Mouse (Mus musculus): ENCODE measurements at regions not wholly inside any gene's neighbourhood (a gene's known extent, or its start where the extent isn't known, plus 50 kb on each side); places are given as distances from the start of the nearest gene placed in this dataset.

DNA sequence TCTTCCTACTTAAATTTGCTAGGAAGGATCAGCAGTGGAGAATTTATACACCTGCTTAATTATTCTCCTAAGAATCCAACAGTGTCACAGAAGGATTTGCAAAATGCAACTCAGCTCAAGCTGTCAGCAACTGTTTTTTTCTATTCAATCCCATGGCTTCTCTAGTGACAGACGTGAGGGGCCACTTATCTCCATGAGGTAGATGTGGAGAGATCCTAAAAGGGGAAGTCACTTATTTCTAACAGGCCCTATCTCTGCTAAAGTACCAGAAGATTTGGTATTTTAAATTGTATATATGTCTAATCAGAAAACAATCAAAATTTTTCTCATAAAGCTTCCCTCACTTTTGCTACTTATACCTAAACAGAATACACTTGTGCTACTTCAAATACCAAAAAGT is 479.6 kb upstream of the Gpc5 start:
- Histone ChIP-seq H3K27me3 (replicated peaks; ENCODE audit: control insufficient read depth, insufficient read depth, low read length) (no peaks in the 10 kb centered on the region), H3K9me3 (ENCODE audit: control insufficient read depth, low read length) (no peaks in the 10 kb centered on the region), H3K36me3 (ENCODE audit: control insufficient read depth, insufficient read depth, low read length) (no peaks in the 10 kb centered on the region), H3K4me2 (ENCODE audit: low read length) (no peak overlapping the region), H3K27ac (ENCODE audit: low read depth, low read length) (no peak overlapping the region), H3K9ac (ENCODE audit: low read depth, low read length) (no peak overlapping the region), H3K4me3 (ENCODE audit: low read length) (no peak overlapping the region), H3K4me1 (ENCODE audit: control insufficient read depth, insufficient read depth, low read depth, low read length) (no peaks in the 10 kb centered on the region)
- no peak for ATAC-seq
- WGBS, result 67% methylated on average over 1 of the region's 1 CpGs

DNA sequence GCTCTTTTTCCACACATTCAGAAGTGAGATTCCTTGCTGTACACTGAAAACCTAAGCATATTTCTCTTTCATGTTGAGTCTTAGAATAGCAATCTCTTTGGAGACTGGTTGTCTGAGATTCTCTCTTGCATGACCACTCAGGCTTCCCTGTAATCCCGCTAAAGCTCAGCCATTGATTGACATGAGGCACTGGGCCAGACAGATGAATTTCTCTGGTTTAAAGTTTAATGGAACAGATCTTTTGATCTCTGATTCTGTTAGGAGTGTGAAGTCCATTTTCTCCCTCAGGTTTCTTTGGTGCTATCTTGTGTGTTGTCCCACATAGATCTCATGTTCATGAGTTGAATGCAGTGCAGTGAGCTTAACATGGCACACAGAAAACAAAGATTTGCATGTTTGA is 435.4 kb upstream of the Gpc5 start:
- no peak overlapping the region for H3K4me3 ChIP-seq (ENCODE audit: low read length)
- no peak for ATAC-seq
- no peaks in the 10 kb centered on the region for H3K27me3 ChIP-seq (replicated peaks; ENCODE audit: control insufficient read depth, insufficient read depth, low read length)
- H3K4me1 ChIP-seq (ENCODE audit: control insufficient read depth, insufficient read depth, low read depth, low read length), result no peaks in the 10 kb centered on the region
- no peaks in the 10 kb centered on the region for H3K36me3 ChIP-seq (ENCODE audit: control insufficient read depth, insufficient read depth, low read length)
- H3K9me3 ChIP-seq (ENCODE audit: control insufficient read depth, low read length), result no peaks in the 10 kb centered on the region
- no peak overlapping the region for H3K27ac ChIP-seq (ENCODE audit: low read depth, low read length)
- 73% methylated on average over 1 of the region's 1 CpGs for WGBS
- no peak overlapping the region for H3K4me2 ChIP-seq (ENCODE audit: low read length)
- H3K9ac ChIP-seq (ENCODE audit: low read depth, low read length), result no peak overlapping the region

DNA sequence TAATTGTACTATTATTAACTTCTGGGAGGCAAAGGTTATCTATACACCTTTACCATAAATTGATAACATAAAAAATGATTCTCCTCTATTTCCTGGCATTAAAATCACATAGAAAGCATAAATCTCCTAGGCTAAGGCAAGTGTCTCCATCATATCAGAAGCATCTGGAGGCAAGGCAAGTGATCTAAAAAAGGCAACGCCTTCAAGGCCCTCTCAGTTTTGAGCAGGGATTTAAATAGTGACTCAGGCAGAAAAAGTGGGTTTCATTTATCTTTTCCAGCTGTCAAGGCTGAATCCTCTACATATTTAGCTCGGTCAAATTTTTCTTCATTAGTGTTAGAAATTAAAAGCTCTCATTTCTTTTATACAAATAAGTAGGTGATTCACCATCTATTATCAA is 430.0 kb upstream of the Gpc5 start:
- ATAC-seq, result no peak
- no peaks in the 10 kb centered on the region for H3K36me3 ChIP-seq (ENCODE audit: control insufficient read depth, insufficient read depth, low read length)
- WGBS, result 75% methylated on average over 2 of the region's 2 CpGs

DNA sequence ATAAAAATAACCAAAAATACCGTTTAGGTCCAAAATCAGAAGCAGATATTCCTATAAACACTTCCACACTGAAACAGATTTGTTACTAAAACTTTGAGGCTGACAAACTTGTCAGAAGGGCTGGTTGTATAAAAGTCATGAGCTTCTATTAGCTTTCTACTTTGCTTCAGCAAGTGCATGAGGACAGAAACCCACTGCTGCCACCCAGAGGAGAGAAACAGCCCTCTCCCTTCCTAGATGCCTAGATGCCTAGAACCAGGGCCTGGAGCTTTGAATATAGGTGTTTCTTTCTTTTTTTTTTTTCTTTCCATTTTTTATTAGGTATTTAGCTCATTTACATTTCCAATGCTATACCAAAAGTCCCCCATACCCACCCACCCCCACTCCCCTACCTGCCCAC is 406.9 kb upstream of the Gpc5 start:
- Histone ChIP-seq H3K4me3 (ENCODE audit: low read length) (no peak overlapping the region), H3K27me3 (replicated peaks; ENCODE audit: control insufficient read depth, insufficient read depth, low read length) (no peaks in the 10 kb centered on the region), H3K9ac (ENCODE audit: low read depth, low read length) (no peak overlapping the region), H3K9me3 (ENCODE audit: control insufficient read depth, low read length) (no peaks in the 10 kb centered on the region), H3K4me1 (ENCODE audit: control insufficient read depth, insufficient read depth, low read depth, low read length) (no peaks in the 10 kb centered on the region), H3K4me2 (ENCODE audit: low read length) (no peak overlapping the region), H3K27ac (ENCODE audit: low read depth, low read length) (no peak overlapping the region), H3K36me3 (ENCODE audit: control insufficient read depth, insufficient read depth, low read length) (no peaks in the 10 kb centered on the region)
- 76% methylated on average over 1 of the region's 1 CpGs for WGBS
- ATAC-seq, result no peak

More for the DNA sequence above, 430.0 kb upstream of the Gpc5 start:
- H3K9ac ChIP-seq (ENCODE audit: low read depth, low read length), result no peak overlapping the region
- H3K27me3 ChIP-seq (replicated peaks; ENCODE audit: control insufficient read depth, insufficient read depth, low read length), result no peaks in the 10 kb centered on the region
- H3K4me2 ChIP-seq (ENCODE audit: low read length), result no peak overlapping the region
- H3K4me3 ChIP-seq (ENCODE audit: low read length), result no peak overlapping the region
- no peak overlapping the region for H3K27ac ChIP-seq (ENCODE audit: low read depth, low read length)
- no peaks in the 10 kb centered on the region for H3K4me1 ChIP-seq (ENCODE audit: control insufficient read depth, insufficient read depth, low read depth, low read length)
- no peaks in the 10 kb centered on the region for H3K9me3 ChIP-seq (ENCODE audit: control insufficient read depth, low read length)

DNA sequence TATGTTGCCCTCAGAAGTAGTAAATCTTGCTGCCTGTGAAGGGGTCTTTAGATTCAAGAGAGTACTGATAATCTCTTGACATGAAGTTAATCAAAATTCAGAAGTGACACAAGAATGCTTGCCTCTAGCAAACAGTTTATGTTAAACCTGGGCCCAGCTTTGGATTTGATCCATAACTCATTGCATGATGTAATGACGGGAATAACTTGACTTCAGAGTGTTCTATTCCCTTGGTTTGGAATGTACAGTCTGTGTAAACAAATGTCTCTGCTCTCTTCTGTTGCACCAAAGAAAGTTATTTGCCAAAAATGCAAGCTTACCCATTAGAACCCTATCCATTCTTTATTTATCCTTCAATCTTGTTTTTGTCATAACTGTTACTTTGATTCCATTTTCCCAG is 397.1 kb upstream of the Gpc5 start:
- Histone ChIP-seq H3K36me3 (ENCODE audit: control insufficient read depth, insufficient read depth, low read length) (no peaks in the 10 kb centered on the region), H3K4me2 (ENCODE audit: low read length) (no peak overlapping the region), H3K9ac (ENCODE audit: low read depth, low read length) (no peak overlapping the region), H3K27ac (ENCODE audit: low read depth, low read length) (no peak overlapping the region), H3K4me1 (ENCODE audit: control insufficient read depth, insufficient read depth, low read depth, low read length) (no peaks in the 10 kb centered on the region), H3K4me3 (ENCODE audit: low read length) (no peak overlapping the region), H3K27me3 (replicated peaks; ENCODE audit: control insufficient read depth, insufficient read depth, low read length) (no peaks in the 10 kb centered on the region), H3K9me3 (ENCODE audit: control insufficient read depth, low read length) (no peaks in the 10 kb centered on the region)
- 79% methylated on average over 1 of the region's 1 CpGs for WGBS
- ATAC-seq, result no peak

DNA sequence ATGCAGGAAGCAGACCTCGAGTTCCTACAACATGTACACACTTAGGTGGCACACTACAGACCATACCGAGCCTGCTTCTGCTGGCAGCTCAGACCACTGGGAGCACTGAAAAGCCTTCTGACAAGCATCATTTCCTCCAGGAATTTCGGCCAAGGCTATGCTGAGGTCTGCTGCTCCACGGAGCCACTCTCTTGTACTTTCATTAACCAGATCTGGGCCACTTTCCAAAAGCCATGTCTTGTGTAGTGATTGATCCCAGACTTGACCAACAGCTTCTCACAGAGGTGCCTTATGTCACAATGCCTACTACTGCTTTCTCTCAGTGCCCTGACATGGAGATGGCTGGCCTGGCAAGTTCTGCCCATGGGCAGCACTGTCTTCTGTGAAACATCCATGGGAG is 394.5 kb upstream of the Gpc5 start:
- H3K4me2 ChIP-seq (ENCODE audit: low read length), result no peak overlapping the region
- H3K9me3 ChIP-seq (ENCODE audit: control insufficient read depth, low read length), result no peaks in the 10 kb centered on the region
- H3K4me3 ChIP-seq (ENCODE audit: low read length), result no peak overlapping the region
- no peak overlapping the region for H3K9ac ChIP-seq (ENCODE audit: low read depth, low read length)
- no peak for ATAC-seq
- H3K4me1 ChIP-seq (ENCODE audit: control insufficient read depth, insufficient read depth, low read depth, low read length), result no peaks in the 10 kb centered on the region
- no peak overlapping the region for H3K27ac ChIP-seq (ENCODE audit: low read depth, low read length)
- H3K27me3 ChIP-seq (replicated peaks; ENCODE audit: control insufficient read depth, insufficient read depth, low read length), result no peaks in the 10 kb centered on the region
- WGBS, result 77% methylated on average over 4 of the region's 4 CpGs
- H3K36me3 ChIP-seq (ENCODE audit: control insufficient read depth, insufficient read depth, low read length), result no peaks in the 10 kb centered on the region

DNA sequence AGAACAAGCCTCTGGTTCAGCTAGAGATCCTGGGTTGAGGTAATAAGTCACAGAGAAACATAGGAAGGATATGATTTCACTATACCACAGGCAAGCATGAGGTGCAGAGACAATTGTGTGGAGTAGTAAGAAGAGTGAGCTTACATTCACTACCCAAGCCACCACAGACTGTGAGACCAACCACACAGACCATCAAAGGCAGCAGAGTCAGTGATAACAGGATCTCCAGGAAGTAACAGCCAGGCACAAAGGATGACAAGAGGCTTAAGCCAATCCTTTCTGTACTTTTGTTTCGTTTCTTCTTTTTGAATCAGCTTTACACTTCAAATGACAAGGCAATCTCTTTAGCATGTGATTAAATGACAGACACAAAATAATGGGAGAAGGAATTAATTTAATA is 368.9 kb upstream of the Gpc5 start:
- no peak overlapping the region for H3K4me2 ChIP-seq (ENCODE audit: low read length)
- H3K9me3 ChIP-seq (ENCODE audit: control insufficient read depth, low read length), result no peaks in the 10 kb centered on the region
- H3K4me3 ChIP-seq (ENCODE audit: low read length), result no peak overlapping the region
- 41% methylated on average over 1 of the region's 1 CpGs for WGBS
- no peaks in the 10 kb centered on the region for H3K27me3 ChIP-seq (replicated peaks; ENCODE audit: control insufficient read depth, insufficient read depth, low read length)
- no peaks in the 10 kb centered on the region for H3K36me3 ChIP-seq (ENCODE audit: control insufficient read depth, insufficient read depth, low read length)
- H3K9ac ChIP-seq (ENCODE audit: low read depth, low read length), result no peak overlapping the region
- no peak overlapping the region for H3K27ac ChIP-seq (ENCODE audit: low read depth, low read length)
- ATAC-seq, result no peak
- H3K4me1 ChIP-seq (ENCODE audit: control insufficient read depth, insufficient read depth, low read depth, low read length), result no peaks in the 10 kb centered on the region

DNA sequence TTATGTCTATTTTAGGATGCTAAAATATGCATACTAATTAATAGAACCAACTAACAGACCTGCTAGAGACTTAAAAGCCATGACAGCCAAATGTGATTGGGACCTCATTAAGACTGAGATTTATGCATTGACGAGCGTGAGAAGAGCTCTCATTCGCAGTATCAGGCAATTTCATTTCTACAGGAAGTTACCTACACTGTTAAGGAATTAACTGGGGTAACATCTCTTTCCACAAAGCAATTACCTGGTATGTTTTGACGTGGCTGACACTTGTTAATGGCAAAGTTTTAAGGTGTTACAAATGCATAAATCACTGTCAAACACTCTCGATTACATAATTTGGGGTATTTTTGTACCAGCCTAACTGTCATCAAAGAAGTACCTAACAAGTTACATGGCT is 324.7 kb upstream of the Gpc5 start:
- Histone ChIP-seq H3K4me3 (ENCODE audit: low read length) (no peak overlapping the region), H3K27me3 (replicated peaks; ENCODE audit: control insufficient read depth, insufficient read depth, low read length) (no peaks in the 10 kb centered on the region), H3K36me3 (ENCODE audit: control insufficient read depth, insufficient read depth, low read length) (no peaks in the 10 kb centered on the region), H3K4me1 (ENCODE audit: control insufficient read depth, insufficient read depth, low read depth, low read length) (no peaks in the 10 kb centered on the region), H3K27ac (ENCODE audit: low read depth, low read length) (no peak overlapping the region), H3K9me3 (ENCODE audit: control insufficient read depth, low read length) (no peaks in the 10 kb centered on the region), H3K4me2 (ENCODE audit: low read length) (no peak overlapping the region; the same call in 1 of the 2 replicates), H3K9ac (ENCODE audit: low read depth, low read length) (no peak overlapping the region)
- WGBS, result 66% methylated on average over 5 of the region's 5 CpGs
- no peak for ATAC-seq

DNA sequence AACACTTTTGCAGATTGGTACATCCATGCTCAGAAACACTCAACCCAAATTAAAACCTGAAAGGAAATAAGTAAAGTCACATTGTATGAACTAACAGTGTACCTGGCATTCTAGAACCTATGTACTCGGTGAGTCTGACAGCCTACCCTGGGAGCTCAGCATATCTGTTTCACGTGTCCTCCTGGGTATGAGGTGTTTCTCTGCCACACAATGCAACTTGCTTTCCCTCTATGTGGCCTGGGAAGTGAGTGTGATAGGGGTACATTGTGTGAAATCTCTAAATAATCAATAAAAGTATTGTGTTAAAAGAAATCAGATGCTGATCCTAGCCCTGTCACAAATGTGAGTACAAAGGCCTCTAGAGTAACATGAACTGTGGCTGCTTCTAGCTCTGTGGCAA is 315.3 kb upstream of the Gpc5 start:
- no peak for ATAC-seq
- H3K4me2 ChIP-seq (ENCODE audit: low read length), result no peak overlapping the region
- H3K4me1 ChIP-seq (ENCODE audit: control insufficient read depth, insufficient read depth, low read depth, low read length), result no peaks in the 10 kb centered on the region
- no peak overlapping the region for H3K4me3 ChIP-seq (ENCODE audit: low read length)
- WGBS, result 67% methylated on average over 2 of the region's 2 CpGs
- H3K36me3 ChIP-seq (ENCODE audit: control insufficient read depth, insufficient read depth, low read length), result no peaks in the 10 kb centered on the region
- H3K27me3 ChIP-seq (replicated peaks; ENCODE audit: control insufficient read depth, insufficient read depth, low read length), result no peaks in the 10 kb centered on the region
- no peaks in the 10 kb centered on the region for H3K9me3 ChIP-seq (ENCODE audit: control insufficient read depth, low read length)
- H3K27ac ChIP-seq (ENCODE audit: low read depth, low read length), result no peak overlapping the region
- H3K9ac ChIP-seq (ENCODE audit: low read depth, low read length), result no peak overlapping the region

DNA sequence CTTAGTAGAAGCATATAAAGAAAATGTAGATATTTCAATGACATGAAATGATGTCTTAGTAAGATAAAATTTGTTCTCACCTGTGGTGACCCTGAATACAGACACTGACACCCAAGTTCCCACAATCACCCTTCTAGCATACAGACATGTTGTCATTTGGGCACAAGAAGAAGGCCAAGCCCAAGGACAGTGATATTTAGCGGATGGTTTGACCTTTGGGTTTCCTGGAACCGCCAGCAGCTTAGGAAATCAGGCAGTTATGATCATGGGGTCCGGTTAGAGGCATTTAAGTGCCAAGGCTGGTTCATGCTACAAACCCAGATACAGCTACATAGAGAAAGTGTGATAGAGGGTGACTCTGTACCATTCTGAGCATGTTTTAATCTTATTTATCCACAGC is 310.2 kb upstream of the Gpc5 start:
- no peaks in the 10 kb centered on the region for H3K27me3 ChIP-seq (replicated peaks; ENCODE audit: control insufficient read depth, insufficient read depth, low read length)
- ATAC-seq, result no peak
- H3K27ac ChIP-seq (ENCODE audit: low read depth, low read length), result no peak overlapping the region
- H3K36me3 ChIP-seq (ENCODE audit: control insufficient read depth, insufficient read depth, low read length), result no peaks in the 10 kb centered on the region
- H3K4me3 ChIP-seq (ENCODE audit: low read length), result no peak overlapping the region
- no peak overlapping the region for H3K9ac ChIP-seq (ENCODE audit: low read depth, low read length)
- no peak overlapping the region for H3K4me2 ChIP-seq (ENCODE audit: low read length)
- WGBS, result 99% methylated on average over 3 of the region's 3 CpGs
- no peaks in the 10 kb centered on the region for H3K9me3 ChIP-seq (ENCODE audit: control insufficient read depth, low read length)
- H3K4me1 ChIP-seq (ENCODE audit: control insufficient read depth, insufficient read depth, low read depth, low read length), result no peaks in the 10 kb centered on the region

All from hindbrain, embryonic 16.5 days (tissue).